Mouse (Mus musculus) erythroblast, embryonic 14.5 days (primary cell): ENCODE data around the gene Mylk3.

ENCODE experiments used
- GATA1 ChIP-seq: IDR thresholded peaks from 2 replicates; pipeline ENCODE4 v1.6.1; 2012; ENCODE audit warnings: low read length, inconsistent platforms, mixed read lengths
- TAL1 ChIP-seq: IDR thresholded peaks from 3 replicates; pipeline ENCODE4 v1.6.1; 2012; ENCODE audit warnings: low read length, inconsistent platforms, mixed read lengths

DNA sequence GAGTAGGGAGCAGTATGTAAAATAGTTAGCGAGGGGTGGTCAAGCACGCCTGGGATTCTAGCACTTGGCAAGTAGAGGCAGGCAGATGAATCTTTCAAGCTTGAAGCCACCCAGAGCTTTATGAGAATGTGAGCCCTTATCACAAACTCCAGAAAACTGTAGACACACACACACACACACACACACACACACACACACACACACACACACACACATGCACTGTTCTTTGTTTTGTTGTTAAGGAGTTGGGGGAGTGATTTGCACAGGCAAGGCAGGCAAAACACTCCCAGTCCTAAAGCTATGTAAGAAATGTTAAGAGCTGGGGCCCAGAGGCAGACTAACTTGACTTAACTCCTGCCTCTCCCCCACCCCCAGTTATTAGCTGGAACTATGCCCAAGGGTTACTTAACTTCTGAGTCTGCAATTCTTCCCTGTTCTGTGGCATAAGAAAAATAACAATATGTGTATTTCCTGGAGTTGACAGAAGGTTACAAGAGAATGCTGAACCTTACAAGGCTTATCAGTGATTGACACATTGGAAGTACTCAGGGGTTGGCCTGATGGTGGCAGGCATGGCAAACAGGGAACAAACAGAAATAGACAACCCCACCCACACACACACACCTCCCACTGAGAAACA, 6.9 kb downstream of the Mylk3 start:
- peak; percentile 53 for TF ChIP-seq GATA1
- peak; percentile 81 for TF ChIP-seq TAL1
